Mouse (Mus musculus) forebrain, embryonic 11.5 days (tissue): ENCODE results near the gene Slc22a6. TPM values are rescaled to one million over a fixed set of nuclear protein-coding genes. Genes with fewer than 3 reads are reported as not detected.

Experiments used
- ATAC-seq: fragments of 200-750 bp; cut with Nextera tagmentation; replicated peaks from 2 replicates; pipeline ENCODE4 v1.8.0; 2017; ENCODE audit warnings: moderate TSS enrichment; ENCODE audit not compliant: low FRiP score
- DNase-seq: peaks from one replicate; pipeline ENCODE4 v3.0.0-alpha.2; 2017; ENCODE audit warnings: low spot score
- H3K27ac ChIP-seq: fragments of 300-500 bp; sonication (generic); 2 replicates; pipeline ENCODE4 v1.5.1; 2014; ENCODE audit warnings: low read depth, low read length
- H3K27me3 ChIP-seq: fragments of 300-500 bp; sonication (generic); 2 replicates; pipeline ENCODE4 v1.6.1; 2014; ENCODE audit warnings: mild to moderate bottlenecking, low read length, mixed read lengths; ENCODE audit not compliant: control insufficient read depth, insufficient read depth
- H3K36me3 ChIP-seq: fragments of 300-500 bp; sonication (generic); 2 replicates; pipeline ENCODE4 v1.6.1; 2014; ENCODE audit warnings: mild to moderate bottlenecking, low read length, moderate library complexity, mixed read lengths; ENCODE audit not compliant: control insufficient read depth, insufficient read depth
- H3K4me1 ChIP-seq: fragments of 300-500 bp; sonication (generic); replicated peaks from 2 replicates; pipeline ENCODE4 v1.6.1; 2014; ENCODE audit warnings: low read length, mixed read lengths; ENCODE audit not compliant: control insufficient read depth, insufficient read depth
- H3K4me2 ChIP-seq: fragments of 300-500 bp; sonication (generic); 2 replicates; pipeline ENCODE4 v1.6.1; 2014; ENCODE audit warnings: low read depth, mild to moderate bottlenecking, low read length, moderate library complexity, mixed read lengths; ENCODE audit not compliant: severe bottlenecking
- H3K4me3 ChIP-seq: fragments of 300-500 bp; sonication (generic); 2 replicates; pipeline ENCODE4 v1.5.1; 2014; ENCODE audit warnings: low read depth, low read length
- H3K9ac ChIP-seq: fragments of 300-500 bp; sonication (generic); 2 replicates; pipeline ENCODE4 v1.6.1; 2014; ENCODE audit warnings: low read length
- H3K9me3 ChIP-seq: fragments of 300-500 bp; sonication (generic); 2 replicates; pipeline ENCODE4 v1.6.1; 2016; ENCODE audit warnings: low read length, mixed read lengths; ENCODE audit not compliant: control insufficient read depth
- whole genome bisulfite sequencing: fragments of 180-500 bp; shearing (Covaris S2); extraction: QIAGEN DNeasy Blood & Tissue Kit; methylation state at CpG from one replicate; pipeline ENCODE4 v1.1.7; 2014; 5-methylcytosine and 5-hydroxymethylcytosine counted together
- polyA plus RNA-seq: library from polyadenylated mRNA; unstranded; fragments of >200 nt; fragmentation: Nextera tagmentation; extraction: Ambion mirVana; gene quantifications from 2 replicates; pipeline ENCODE4 v1.2.1, GENCODE M21; 2014

The Slc22a6 gene
- polyA plus RNA-seq, 1 experiment from 2014 or later, result 0.13 TPM

DNA sequence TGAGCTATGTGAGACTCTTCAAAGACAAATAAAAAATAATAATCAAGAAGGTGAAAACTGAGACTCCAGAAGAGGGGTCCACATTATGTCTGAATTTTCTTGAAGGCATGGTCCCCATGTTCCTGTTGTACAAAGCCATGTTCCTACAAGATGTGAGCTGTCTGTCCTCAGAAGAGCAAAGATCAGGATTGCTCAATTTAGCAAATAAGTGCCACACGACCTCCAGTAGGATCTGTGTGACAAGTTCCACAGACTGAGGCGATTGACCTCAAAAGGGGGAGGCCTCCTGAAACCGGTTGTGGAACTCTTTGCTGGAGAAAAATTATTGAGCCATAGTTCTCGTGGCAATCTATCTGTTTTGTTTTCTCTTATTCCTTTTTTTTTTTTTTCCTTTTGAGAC is 1.5 kb upstream of the Slc22a6 start:
- 72% methylated on average over 4 of the region's 4 CpGs for WGBS
- H3K4me1 ChIP-seq, result no peaks in the 10 kb centered on the region
- no peak overlapping the region for H3K9ac ChIP-seq
- no peaks in the 10 kb centered on the region for H3K9me3 ChIP-seq
- H3K36me3 ChIP-seq, result no peaks in the 10 kb centered on the region
- H3K4me2 ChIP-seq, result no peak overlapping the region
- ATAC-seq (no peak), DNase-seq (no peak)
- H3K27me3 ChIP-seq, result no peaks in the 10 kb centered on the region
- H3K27ac ChIP-seq, result no peak overlapping the region
- no peak overlapping the region for H3K4me3 ChIP-seq

DNA sequence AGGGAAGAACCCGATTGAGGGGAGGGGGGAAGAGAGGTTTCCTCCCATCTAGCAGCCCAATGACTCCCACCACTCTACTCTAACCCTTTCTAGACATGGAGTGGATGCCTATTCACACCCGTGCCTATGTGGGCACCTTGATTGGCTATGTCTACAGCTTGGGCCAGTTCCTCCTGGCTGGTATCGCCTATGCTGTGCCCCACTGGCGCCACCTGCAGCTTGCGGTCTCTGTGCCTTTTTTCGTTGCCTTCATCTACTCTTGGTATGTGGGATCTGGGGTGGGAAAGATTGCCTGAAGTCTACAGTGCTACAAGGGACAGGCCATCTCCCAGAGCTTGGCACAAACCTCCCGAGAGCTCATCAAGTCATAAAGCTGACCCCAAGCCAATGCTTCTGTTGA is 3.3 kb downstream of the Slc22a6 start:
- Histone ChIP-seq H3K9ac (no peak overlapping the region), H3K9me3 (no peaks in the 10 kb centered on the region), H3K36me3 (no peaks in the 10 kb centered on the region), H3K27me3 (no peaks in the 10 kb centered on the region), H3K4me2 (no peak overlapping the region), H3K27ac (no peak overlapping the region), H3K4me1 (no peaks in the 10 kb centered on the region), H3K4me3 (no peak overlapping the region)
- 95% methylated on average over 7 of the region's 7 CpGs for WGBS
- DNase-seq, result no peak
- no peak for ATAC-seq

DNA sequence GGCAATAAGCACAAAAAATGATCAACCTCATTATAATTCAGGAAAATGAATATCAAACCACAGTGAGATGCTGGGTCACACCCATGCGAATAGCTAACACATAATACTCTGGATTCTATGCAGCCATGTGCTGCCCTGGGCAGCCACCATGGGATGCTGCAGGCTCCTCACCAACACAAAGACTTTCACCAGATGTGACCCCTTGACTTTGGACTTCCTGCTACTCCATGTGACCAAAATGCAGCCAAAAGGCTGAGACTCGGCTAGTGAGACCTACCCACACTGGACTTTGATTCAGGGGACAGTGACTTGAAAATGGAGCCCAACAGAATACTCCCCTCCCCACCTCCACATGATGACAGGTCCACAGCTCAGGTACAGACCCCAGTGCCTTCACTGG is 12.4 kb downstream of the Slc22a6 start:
- no peaks in the 10 kb centered on the region for H3K36me3 ChIP-seq
- no peaks in the 10 kb centered on the region for H3K4me1 ChIP-seq
- DNase-seq (no peak), ATAC-seq (no peak)
- H3K27me3 ChIP-seq, result no peaks in the 10 kb centered on the region
- no peak overlapping the region for H3K4me3 ChIP-seq
- no peak overlapping the region for H3K27ac ChIP-seq
- H3K9me3 ChIP-seq, result no peaks in the 10 kb centered on the region
- no peak overlapping the region for H3K4me2 ChIP-seq
- WGBS, result 78% methylated on average over 2 of the region's 2 CpGs
- no peak overlapping the region for H3K9ac ChIP-seq

DNA sequence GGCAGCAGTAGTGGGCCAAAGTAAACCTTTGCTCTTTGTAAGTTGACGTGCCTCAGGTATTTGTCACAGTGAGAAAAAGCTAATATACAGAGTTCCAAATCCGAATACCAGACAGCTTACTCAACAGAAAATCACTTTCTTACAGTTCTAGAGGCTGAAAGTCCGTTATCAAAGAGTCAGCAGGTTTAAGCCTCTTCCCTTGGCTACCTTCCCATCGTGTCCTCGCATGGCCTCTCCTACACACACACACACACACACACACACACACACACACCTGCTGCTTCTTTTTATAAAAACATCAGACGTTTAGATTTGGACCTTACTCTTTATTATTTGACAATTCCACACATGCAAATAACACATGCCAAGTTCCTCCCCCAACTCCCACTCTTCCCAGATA is 13.0 kb downstream of the Slc22a6 start:
- no peak overlapping the region for H3K9ac ChIP-seq
- H3K27me3 ChIP-seq, result no peaks in the 10 kb centered on the region
- no peak for DNase-seq
- ATAC-seq, result no peak
- H3K9me3 ChIP-seq, result no peaks in the 10 kb centered on the region
- no peaks in the 10 kb centered on the region for H3K4me1 ChIP-seq
- WGBS, result 83% methylated on average over 6 of the region's 6 CpGs
- H3K4me3 ChIP-seq, result no peak overlapping the region
- H3K27ac ChIP-seq, result no peak overlapping the region
- H3K4me2 ChIP-seq, result no peak overlapping the region
- no peaks in the 10 kb centered on the region for H3K36me3 ChIP-seq

DNA sequence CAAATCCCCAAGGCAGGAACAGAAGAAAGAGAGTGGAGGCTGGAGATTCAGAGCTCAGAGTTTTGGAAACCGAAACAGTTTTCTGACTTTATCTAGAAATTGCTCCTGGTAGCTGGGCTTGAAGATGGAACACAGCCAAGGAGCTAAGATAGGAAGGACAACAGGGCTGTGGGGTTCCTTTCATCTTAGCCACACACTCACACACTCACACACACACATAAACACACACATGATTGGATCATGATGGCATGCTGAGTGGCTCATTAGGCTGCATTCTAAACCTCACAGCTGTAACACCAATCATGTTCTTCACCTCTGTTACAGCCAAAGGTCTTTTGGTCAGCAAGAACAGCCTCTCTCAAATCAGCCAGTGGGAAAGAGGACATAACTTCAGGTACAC is 14.2 kb downstream of the Slc22a6 start:
- Histone ChIP-seq H3K4me1 (no peaks in the 10 kb centered on the region), H3K9ac (no peak overlapping the region), H3K27ac (no peak overlapping the region), H3K27me3 (no peaks in the 10 kb centered on the region), H3K4me3 (no peak overlapping the region), H3K36me3 (no peaks in the 10 kb centered on the region), H3K4me2 (no peak overlapping the region), H3K9me3 (no peaks in the 10 kb centered on the region)
- WGBS, result 90% methylated on average over 1 of the region's 1 CpGs
- DNase-seq (no peak), ATAC-seq (no peak)

DNA sequence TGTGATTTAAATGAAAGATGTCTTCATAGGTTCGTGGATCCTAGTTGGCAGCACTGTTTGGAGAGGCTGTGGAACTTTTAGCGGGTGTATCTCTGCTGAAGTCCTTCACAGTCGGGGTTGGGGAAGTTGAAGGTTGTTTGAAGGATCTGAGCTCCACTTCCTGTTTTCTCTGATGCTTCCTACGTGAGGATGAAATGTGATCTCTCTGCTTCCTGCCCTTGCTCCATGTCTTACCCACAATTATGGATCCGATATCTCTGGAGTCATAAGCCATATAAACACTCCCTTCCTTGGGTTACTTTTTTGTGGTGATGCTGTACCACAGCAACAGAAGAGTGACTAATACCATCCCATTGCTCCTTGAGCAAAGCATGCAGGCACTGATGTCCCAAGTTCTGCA is 24.2 kb downstream of the Slc22a6 start:
- Histone ChIP-seq H3K27me3 (no peaks in the 10 kb centered on the region), H3K4me3 (no peak overlapping the region), H3K27ac (no peak overlapping the region), H3K4me2 (no peak overlapping the region), H3K9ac (no peak overlapping the region), H3K36me3 (no peaks in the 10 kb centered on the region), H3K4me1 (no peaks in the 10 kb centered on the region), H3K9me3 (no peaks in the 10 kb centered on the region)
- WGBS, result 74% methylated on average over 5 of the region's 5 CpGs
- no peak for DNase-seq
- ATAC-seq, result no peak

DNA sequence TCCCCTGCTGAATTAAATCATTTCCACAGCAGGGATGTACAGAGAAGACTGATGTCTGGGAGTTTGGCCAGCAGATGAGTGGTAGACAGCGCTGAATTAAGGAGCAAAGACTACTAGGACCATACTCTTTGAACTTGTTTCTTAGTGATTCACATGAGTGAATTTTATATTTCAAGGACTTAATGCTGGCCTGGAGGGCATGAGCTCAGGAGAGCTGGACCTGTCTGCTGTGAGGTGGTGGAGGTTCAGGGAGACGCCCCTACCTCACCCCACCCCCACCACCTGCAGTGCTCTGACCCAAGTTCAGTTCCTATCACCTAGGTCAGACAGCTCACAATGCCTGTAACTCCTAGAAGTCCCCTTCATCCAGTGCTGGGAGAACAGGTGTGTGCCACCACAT is 28.6 kb downstream of the Slc22a6 start:
- Histone ChIP-seq H3K27ac (no peak overlapping the region), H3K4me1 (no peaks in the 10 kb centered on the region), H3K9ac (no peak overlapping the region), H3K9me3 (no peaks in the 10 kb centered on the region), H3K36me3 (no peaks in the 10 kb centered on the region), H3K4me2 (no peak overlapping the region), H3K27me3 (no peaks in the 10 kb centered on the region), H3K4me3 (no peak overlapping the region)
- DNase-seq, result no peak
- WGBS, result 79% methylated on average over 2 of the region's 2 CpGs
- no peak for ATAC-seq

DNA sequence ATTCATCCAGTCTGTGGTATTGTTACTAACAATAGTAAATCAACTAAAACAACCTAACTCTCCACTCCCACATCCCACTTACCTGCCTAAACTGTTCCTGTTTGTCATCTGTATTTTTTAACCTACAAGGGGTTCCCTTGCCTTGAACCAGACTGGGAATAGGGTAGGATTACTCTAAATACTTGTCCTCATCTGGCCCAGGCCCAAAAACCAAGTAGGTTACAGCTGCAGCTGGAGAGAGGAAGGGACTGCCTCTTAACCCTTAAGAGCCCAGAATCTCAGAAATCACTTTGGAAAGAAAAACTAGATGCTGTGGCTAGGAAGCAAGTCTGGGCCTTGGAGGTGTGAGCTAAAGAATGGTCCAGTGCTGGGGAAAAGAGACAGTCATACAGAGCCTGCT is 38.0 kb downstream of the Slc22a6 start:
- H3K27me3 ChIP-seq, result no peaks in the 10 kb centered on the region
- H3K27ac ChIP-seq, result no peak overlapping the region
- H3K9ac ChIP-seq, result no peak overlapping the region
- H3K4me2 ChIP-seq, result no peak overlapping the region
- no peak overlapping the region for H3K4me3 ChIP-seq
- ATAC-seq (no peak), DNase-seq (no peak)
- H3K9me3 ChIP-seq, result no peaks in the 10 kb centered on the region
- no peaks in the 10 kb centered on the region for H3K36me3 ChIP-seq
- H3K4me1 ChIP-seq, result no peaks in the 10 kb centered on the region

DNA sequence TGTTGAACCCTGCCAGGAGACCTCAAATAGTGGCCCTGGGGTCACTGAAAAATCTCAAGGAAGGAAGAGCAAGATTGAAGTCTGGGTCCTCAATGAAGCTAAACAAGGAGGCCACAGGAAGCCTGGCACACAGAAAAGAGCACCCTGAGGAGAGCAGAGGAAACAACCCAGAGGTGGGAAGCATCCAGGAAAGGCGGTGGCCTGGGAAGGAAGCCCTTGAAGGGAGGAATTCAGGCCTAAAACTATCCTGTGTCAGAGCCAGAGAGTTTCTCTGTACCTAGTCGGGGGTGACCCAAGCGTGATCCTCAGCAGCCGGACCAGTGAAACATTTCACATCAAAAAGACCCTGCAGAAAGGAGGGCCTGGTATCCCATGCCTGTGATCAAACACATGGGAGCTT is 38.5 kb downstream of the Slc22a6 start:
- Histone ChIP-seq H3K4me1 (no peaks in the 10 kb centered on the region), H3K4me3 (no peak overlapping the region), H3K27me3 (no peaks in the 10 kb centered on the region), H3K36me3 (no peaks in the 10 kb centered on the region), H3K4me2 (no peak overlapping the region), H3K27ac (no peak overlapping the region), H3K9ac (no peak overlapping the region), H3K9me3 (no peaks in the 10 kb centered on the region)
- DNase-seq (no peak), ATAC-seq (no peak)
- 83% methylated on average over 4 of the region's 4 CpGs for WGBS
